Mouse (Mus musculus) mature B cell (primary cell): ENCODE measurements around the gene Veph1.

Source experiments
- in situ Hi-C: fragments of 300-500 bp; cut with MboI; formaldehyde crosslinking; loops from 2 replicates; pipeline ENCODE4 v1.14.3; 2019

The Veph1 gene

DNA sequence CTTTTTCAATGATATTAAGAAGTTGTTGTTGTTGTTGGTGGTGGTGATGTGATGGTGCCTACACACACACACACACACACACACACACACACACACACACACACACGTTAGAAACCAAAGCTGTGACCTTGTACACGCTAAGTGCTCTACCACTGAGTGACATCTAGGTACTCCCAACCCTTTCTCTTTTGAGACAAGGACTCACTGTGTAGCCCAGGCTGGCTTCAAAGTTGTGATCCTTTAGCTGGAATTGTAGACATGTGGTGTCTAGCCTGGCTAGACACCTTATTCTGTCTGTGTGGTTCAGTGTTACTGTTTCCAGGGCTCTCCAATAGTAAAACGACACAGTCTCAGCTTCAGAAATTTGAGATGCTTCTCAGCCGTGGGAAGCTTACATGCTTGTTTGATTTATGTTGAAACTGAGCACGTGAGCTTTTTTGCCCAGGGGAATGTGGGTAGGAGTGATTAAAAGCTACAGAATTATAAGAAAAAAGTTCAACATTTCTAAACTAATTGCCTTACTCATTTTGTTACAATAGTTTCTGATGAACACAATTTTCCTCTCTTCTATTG is 272.3 kb downstream of the Veph1 start:
- in situ Hi-C loops = no loop called here

DNA sequence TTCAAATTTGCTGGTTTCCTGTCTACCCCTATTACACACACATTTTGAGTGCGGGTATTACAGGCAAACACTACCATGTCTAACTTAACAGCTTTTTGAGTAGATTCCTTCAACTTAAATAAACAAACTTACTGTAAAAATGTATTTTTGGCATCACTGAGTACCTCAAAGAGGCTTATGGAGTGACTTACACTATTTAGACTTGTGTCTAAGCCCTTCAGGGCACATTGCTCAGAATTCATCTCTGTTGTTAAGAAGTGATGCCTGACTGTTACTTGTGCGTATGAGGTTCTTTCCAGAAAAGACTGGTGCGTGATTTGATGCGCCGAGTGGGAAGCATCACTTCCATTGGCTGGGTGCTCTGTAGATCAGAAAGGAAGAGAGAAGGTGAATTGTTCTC is 277.5 kb downstream of the Veph1 start:
- in situ Hi-C loops = no loop called here

DNA sequence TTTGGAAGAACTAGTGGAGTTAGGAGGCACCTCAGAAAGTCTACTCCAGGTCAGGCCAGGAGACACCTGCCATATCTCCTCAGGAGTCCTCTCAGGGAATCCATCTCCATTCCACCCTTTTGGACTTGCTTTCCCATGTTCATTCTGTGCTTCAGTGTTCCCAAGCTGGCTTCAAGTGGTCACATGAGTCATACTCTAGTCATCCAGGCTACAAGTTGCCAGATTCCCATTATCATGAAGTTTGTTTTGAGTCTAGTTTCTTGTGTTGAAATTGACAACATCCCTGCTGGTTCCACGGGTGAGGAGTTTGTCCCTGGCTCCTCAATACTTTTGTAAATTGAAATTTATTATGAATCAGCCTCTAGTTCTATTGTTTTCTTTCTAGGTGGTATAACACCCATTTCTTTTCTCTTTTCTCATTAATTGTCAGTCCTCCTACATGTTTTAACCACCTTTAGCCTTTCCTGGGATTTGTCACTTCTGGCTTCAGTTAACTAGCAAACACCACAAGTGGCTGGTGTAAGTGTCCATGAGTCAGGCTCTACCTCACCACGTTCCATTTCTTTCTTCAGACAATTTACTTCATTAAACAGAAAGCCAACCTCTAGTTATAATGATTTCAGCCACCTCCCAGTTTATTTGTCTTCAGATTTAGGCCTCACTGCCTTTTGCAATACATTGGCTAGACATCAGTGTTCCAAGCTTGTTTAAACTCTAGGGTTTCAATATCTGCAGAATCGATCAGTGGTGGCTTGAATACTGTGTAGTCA is 288.8 kb downstream of the Veph1 start:
- in situ Hi-C loops = no loop called here

DNA sequence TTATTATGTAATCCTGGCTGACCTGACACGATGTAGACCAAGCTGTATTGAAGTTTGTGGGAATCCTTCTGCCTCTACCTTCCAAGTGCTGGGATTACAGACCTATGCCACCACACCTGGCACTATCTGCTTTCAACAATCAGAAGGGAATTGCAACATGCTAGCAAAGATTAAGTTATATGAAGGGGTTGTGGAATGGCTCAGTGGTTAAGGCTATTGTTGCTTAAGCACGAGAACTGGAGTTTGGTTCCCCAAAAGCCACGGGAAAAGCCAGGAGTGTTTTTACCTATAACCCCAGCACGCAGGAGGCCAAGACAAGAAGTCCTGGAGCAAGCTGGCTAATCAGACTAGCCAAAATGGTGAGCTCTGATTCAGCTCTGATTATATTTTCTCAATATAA is 291.6 kb downstream of the Veph1 start:
- in situ Hi-C loops = no loop called here

GRCm38 (mm10) chr3:66004220-66004951 is 292.3 kb downstream of the Veph1 start:
- in situ Hi-C loops = no loop called here
